Mouse (Mus musculus) forebrain, embryonic 12.5 days (tissue): ENCODE results near the gene B3galt4. TPM values are rescaled to one million over a fixed set of nuclear protein-coding genes. Genes with fewer than 3 reads are reported as not detected.

Experiments
- ATAC-seq: fragments of 200-750 bp; cut with Nextera tagmentation; 2 replicates; pipeline ENCODE4 v1.8.0; 2017; ENCODE audit warnings: moderate TSS enrichment; ENCODE audit not compliant: low FRiP score
- H3K27ac ChIP-seq: fragments of 300-500 bp; sonication (generic); 2 replicates; pipeline ENCODE4 v1.5.1; 2016; ENCODE audit warnings: mild to moderate bottlenecking
- H3K27me3 ChIP-seq: fragments of 300-500 bp; sonication (generic); 2 replicates; pipeline ENCODE4 v1.6.1; 2016; ENCODE audit warnings: mild to moderate bottlenecking
- H3K36me3 ChIP-seq: fragments of 300-500 bp; sonication (generic); replicated peaks from 2 replicates; pipeline ENCODE4 v1.6.1; 2016; ENCODE audit warnings: mild to moderate bottlenecking
- H3K4me1 ChIP-seq: fragments of 300-500 bp; sonication (generic); 2 replicates; pipeline ENCODE4 v1.6.1; 2016
- H3K4me2 ChIP-seq: fragments of 300-500 bp; sonication (generic); 2 replicates; pipeline ENCODE4 v1.6.1; 2016; ENCODE audit warnings: mild to moderate bottlenecking, moderate library complexity
- H3K4me3 ChIP-seq: fragments of 300-500 bp; sonication (generic); replicated peaks from 2 replicates; pipeline ENCODE4 v1.5.1; 2016; ENCODE audit warnings: mild to moderate bottlenecking
- H3K9ac ChIP-seq: fragments of 300-500 bp; sonication (generic); 2 replicates; pipeline ENCODE4 v1.6.1; 2016; ENCODE audit warnings: mild to moderate bottlenecking
- H3K9me3 ChIP-seq: fragments of 300-500 bp; sonication (generic); 2 replicates; pipeline ENCODE4 v1.6.1; 2016
- WGBS: fragments of 180-500 bp; shearing (Covaris S2); methylation state at CpG from one replicate; pipeline ENCODE4 v1.1.7; 2016; 5-methylcytosine and 5-hydroxymethylcytosine counted together
- polyA plus RNA-seq: library from polyadenylated mRNA; unstranded; fragments of >200 nt; fragmentation: Nextera tagmentation; extraction: Ambion mirVana; gene quantifications from 2 replicates; pipeline ENCODE4 v1.2.1, GENCODE M21; 2016

B3galt4 gene
- polyA plus RNA-seq, 1 experiment from 2014 or later, result 7.1 TPM

GRCm38 (mm10) chr17:33924577-33925283, 26.6 kb downstream of the B3galt4 start:
- H3K4me3 ChIP-seq, result no peak overlapping the region
- H3K27me3 ChIP-seq, result no peaks in the 10 kb centered on the region

DNA sequence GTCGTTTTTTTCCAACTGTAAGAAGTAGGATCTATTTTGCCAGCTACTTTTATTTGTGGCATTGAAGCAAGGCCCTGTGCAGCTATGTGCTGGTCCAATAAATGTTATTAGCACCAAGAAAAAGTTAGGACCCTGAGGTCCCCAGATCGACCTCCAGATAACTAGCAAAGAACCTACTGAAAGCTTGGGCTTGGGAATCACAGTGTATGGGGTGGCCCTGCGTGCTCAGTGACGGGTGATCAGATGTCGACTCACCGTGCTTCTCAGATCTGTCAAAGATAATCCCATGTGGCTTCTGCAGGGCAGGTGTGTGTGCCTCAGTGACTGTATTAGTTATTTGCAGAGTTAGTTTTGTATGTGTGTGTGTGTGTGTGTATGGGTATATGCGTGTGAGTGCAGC, 29.9 kb downstream of the B3galt4 start:
- WGBS, result 86% methylated on average over 7 of the region's 7 CpGs
- peaks cover 29% of the 10 kb centered on the region for H3K36me3 ChIP-seq
- no peaks in the 10 kb centered on the region for H3K9me3 ChIP-seq
- H3K4me3 ChIP-seq, result no peak overlapping the region
- no peak overlapping the region for H3K4me2 ChIP-seq
- no peak for ATAC-seq
- no peak overlapping the region for H3K27ac ChIP-seq
- peaks cover 39% of the 10 kb centered on the region for H3K4me1 ChIP-seq
- H3K9ac ChIP-seq, result no peak overlapping the region
- H3K27me3 ChIP-seq, result peaks cover 7% of the 10 kb centered on the region; the same call in 1 of the 2 replicates

More at GRCm38 (mm10) chr17:33924577-33925283, 26.6 kb downstream of the B3galt4 start:
- H3K27ac ChIP-seq, result no peak overlapping the region
- no peak for ATAC-seq
- peaks cover 20% of the 10 kb centered on the region for H3K4me1 ChIP-seq
- H3K36me3 ChIP-seq, result peaks cover 23% of the 10 kb centered on the region
- H3K4me2 ChIP-seq, result no peak overlapping the region
- H3K9ac ChIP-seq, result no peak overlapping the region
- no peaks in the 10 kb centered on the region for H3K9me3 ChIP-seq
- 84% methylated on average over 10 of the region's 10 CpGs for WGBS

GRCm38 (mm10) chr17:33920282-33921097, 30.8 kb downstream of the B3galt4 start:
- WGBS, result under 1% methylated on average over 36 of the region's 36 CpGs
- Histone ChIP-seq H3K9me3 (no peaks in the 10 kb centered on the region), H3K36me3 (peaks cover 20% of the 10 kb centered on the region), H3K4me3 (peak overlapping the region; percentile 46), H3K27me3 (peaks cover 7% of the 10 kb centered on the region; the same call in 1 of the 2 replicates), H3K4me1 (peaks cover 40% of the 10 kb centered on the region), H3K27ac (peak overlapping the region; percentile 51), H3K4me2 (peak overlapping the region; percentile 87), H3K9ac (peak overlapping the region; percentile 51)
- peak; percentile 27 for ATAC-seq

DNA sequence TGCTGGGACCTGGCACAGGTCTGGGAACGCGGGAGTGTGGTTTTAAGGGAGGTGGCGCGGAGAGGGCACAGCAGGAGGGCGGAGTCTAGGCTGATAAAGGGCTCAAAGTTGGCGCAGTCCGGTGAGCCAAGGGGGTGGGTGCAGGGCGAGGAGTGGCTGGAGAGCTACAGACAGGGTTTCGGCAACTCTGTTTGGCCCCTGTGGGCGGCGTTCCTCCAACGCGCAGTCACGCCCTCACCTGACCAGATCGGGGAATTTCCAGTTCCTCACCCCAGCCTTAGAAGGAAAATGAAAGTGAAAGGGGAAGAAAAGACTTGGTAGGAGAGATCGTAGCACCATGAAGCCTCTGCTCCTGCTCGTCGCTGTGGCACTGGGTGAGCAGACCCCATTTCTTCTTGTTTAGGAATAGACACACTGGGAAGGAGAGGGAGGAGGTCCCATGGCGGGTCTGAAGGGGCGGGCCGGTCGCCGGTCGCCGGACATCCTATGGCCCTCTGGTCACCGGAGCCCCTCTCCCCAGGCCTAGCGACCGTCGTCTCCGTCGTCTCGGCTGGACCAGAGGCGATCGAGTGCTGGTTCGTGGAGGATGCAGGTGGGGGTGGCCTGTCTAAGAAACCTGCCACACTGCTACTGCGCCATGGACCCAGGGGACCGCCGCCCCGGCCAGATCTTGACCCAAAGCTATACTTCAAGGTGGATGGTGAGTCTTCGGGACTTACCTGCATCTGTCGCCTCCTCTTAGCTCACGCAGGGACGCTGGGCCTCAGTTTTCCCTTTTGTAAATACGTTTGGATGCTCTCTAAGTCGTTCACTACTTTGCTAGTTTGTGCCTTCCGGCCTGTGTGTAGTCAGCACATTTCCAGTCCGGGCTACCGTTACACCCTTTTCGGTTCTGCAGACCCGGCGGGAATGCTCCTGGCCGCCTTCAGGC, 31.7 kb downstream of the B3galt4 start:
- Histone ChIP-seq H3K27me3 (peaks cover 7% of the 10 kb centered on the region; the same call in 1 of the 2 replicates), H3K4me1 (peaks cover 49% of the 10 kb centered on the region), H3K4me2 (peak overlapping the region; percentile 87), H3K4me3 (peak overlapping the region; percentile 46), H3K9me3 (no peaks in the 10 kb centered on the region), H3K36me3 (peaks cover 20% of the 10 kb centered on the region), H3K27ac (peak overlapping the region; percentile 51), H3K9ac (peak overlapping the region; percentile 51)
- under 1% methylated on average over 52 of the region's 52 CpGs for WGBS
- ATAC-seq, result no peak

GRCm38 (mm10) chr17:33918293-33919203, 32.7 kb downstream of the B3galt4 start:
- 62% methylated on average over 37 of the region's 37 CpGs for WGBS
- Histone ChIP-seq H3K9ac (no peak overlapping the region), H3K36me3 (peaks cover 31% of the 10 kb centered on the region), H3K9me3 (no peaks in the 10 kb centered on the region), H3K4me1 (peaks cover 57% of the 10 kb centered on the region), H3K27ac (no peak overlapping the region), H3K27me3 (peaks cover 7% of the 10 kb centered on the region; the same call in 1 of the 2 replicates), H3K4me2 (peak overlapping the region; percentile 87), H3K4me3 (peak overlapping the region; percentile 46)
- ATAC-seq, result no peak

DNA sequence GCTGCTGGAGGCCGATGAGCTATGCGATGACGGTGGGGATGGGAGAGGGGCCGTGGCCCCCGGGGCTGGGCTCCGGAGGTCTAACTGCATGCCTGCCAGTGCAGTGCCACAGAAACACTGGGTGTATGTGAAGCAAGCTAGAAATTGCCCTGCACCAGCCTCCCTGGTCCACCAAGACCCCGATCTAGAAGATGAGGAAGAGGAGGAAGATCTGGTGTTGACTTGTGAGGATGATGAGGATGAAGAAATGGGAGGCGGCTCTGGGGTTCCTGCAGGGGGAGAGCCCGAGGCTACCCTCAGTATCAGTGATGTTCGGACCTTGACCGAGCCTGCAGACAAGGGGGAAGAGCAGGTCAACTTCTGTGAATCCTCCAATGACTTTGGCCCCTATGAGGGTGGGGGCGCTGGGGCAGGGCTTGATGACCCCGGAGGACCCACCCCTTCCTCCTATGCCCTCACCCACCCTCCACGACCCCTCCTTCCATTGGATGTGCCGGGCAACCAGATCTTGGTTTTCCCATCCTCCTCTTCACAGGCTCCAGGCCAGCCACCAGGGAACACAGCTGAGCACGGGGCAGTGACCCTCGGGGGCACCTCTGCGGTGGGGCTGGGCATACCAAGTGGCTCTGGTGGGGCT, 33.5 kb downstream of the B3galt4 start:
- no peak overlapping the region; the same call in 1 of the 2 replicates for H3K4me3 ChIP-seq
- H3K27ac ChIP-seq, result no peak overlapping the region
- 84% methylated on average over 18 of the region's 18 CpGs for WGBS
- H3K27me3 ChIP-seq, result peaks cover 7% of the 10 kb centered on the region; the same call in 1 of the 2 replicates
- ATAC-seq, result no peak
- no peaks in the 10 kb centered on the region for H3K9me3 ChIP-seq
- peaks cover 60% of the 10 kb centered on the region for H3K4me1 ChIP-seq
- no peak overlapping the region for H3K4me2 ChIP-seq
- H3K36me3 ChIP-seq, result peaks cover 37% of the 10 kb centered on the region
- no peak overlapping the region for H3K9ac ChIP-seq

GRCm38 (mm10) chr17:33916847-33917655, 34.2 kb downstream of the B3galt4 start:
- H3K27me3 ChIP-seq, result peaks cover 7% of the 10 kb centered on the region; the same call in 1 of the 2 replicates
- ATAC-seq, result no peak
- no peaks in the 10 kb centered on the region for H3K9me3 ChIP-seq
- peak overlapping the region; percentile 65 for H3K4me2 ChIP-seq
- peaks cover 60% of the 10 kb centered on the region for H3K4me1 ChIP-seq
- H3K4me3 ChIP-seq, result peak overlapping the region; percentile 65
- H3K36me3 ChIP-seq, result peaks cover 44% of the 10 kb centered on the region
- H3K27ac ChIP-seq, result no peak overlapping the region
- peak overlapping the region; percentile 66 for H3K9ac ChIP-seq
- WGBS, result 71% methylated on average over 31 of the region's 31 CpGs

GRCm38 (mm10) chr17:33916294-33916693, 35.0 kb downstream of the B3galt4 start:
- Histone ChIP-seq H3K27me3 (peaks cover 7% of the 10 kb centered on the region; the same call in 1 of the 2 replicates), H3K36me3 (peaks cover 52% of the 10 kb centered on the region), H3K27ac (peak overlapping the region; percentile 88), H3K4me2 (peak overlapping the region; percentile 65), H3K9ac (peak overlapping the region; percentile 66), H3K9me3 (no peaks in the 10 kb centered on the region), H3K4me1 (peaks cover 60% of the 10 kb centered on the region), H3K4me3 (peak overlapping the region; percentile 65)
- WGBS, result under 1% methylated on average over 15 of the region's 20 CpGs
- ATAC-seq, result peak; percentile 18

- Histone ChIP-seq H3K4me3 (peak within 1 kb of the TSS; percentile 65), H3K9me3 (no peaks in the 10 kb centered on the region), H3K36me3 (peaks cover 56% of the 10 kb centered on the region), H3K9ac (peak within 1 kb of the TSS; percentile 66), H3K4me1 (peaks cover 60% of the 10 kb centered on the region), H3K27ac (peak within 1 kb of the TSS; percentile 88), H3K4me2 (peak within 1 kb of the TSS; percentile 65), H3K27me3 (peaks cover 7% of the 10 kb centered on the region; the same call in 1 of the 2 replicates)
- WGBS, result under 1% methylated on average over 34 of the region's 34 CpGs
- peak; percentile 91 for ATAC-seq
Observed at GRCm38 (mm10) chr17:33915671-33916250, 35.5 kb downstream of the B3galt4 start, which contains the start of the genes Tapbp and Zbtb22. Gene Tapbp (plus strand): TSS chr17:33915899. Gene Zbtb22 (plus strand): TSS chr17:33915904.
